Mouse (Mus musculus): Measurements from ENCODE around the gene Ddhd1.

DNA sequence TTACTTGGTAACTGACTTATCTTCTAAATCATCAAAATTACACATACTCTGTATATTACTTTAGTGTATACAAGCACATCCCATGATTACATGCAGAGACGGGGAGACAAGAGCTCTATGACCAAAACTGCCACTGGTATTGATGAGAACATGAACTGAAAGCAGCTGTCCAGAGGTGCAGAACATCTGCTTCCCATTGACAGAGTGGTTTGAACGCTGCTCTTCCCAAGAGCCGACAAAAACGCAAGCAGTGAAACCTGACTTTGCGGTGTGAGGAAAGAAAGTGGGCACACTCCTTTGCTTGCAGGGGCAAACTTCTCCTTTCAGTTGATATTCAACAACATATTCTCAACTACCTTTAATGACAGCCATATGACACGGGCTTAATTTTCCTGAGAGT is 64.7 kb downstream of the Ddhd1 start:
- TF ChIP-seq POLR2A (IDR thresholded peaks at IDR 0.05; ENCODE audit: low read depth, low read length): no peak
- TF ChIP-seq CTCF (IDR thresholded peaks at IDR 0.05; ENCODE audit: extremely low read depth, insufficient read length, insufficient replicate concordance, low read depth, low read length): no peak
